Mouse (Mus musculus) myocyte (in vitro differentiated cells): ENCODE data around the gene Mad1l1. TPM values are rescaled to one million over a fixed set of nuclear protein-coding genes. Genes with fewer than 3 reads are reported as not detected.

Experiments
- H3K27me3 ChIP-seq: one replicate; pipeline ENCODE4 v1.6.1; 2011; ENCODE audit not compliant: control insufficient read depth, insufficient read depth, insufficient read length
- H3K36me3 ChIP-seq: one replicate; pipeline ENCODE4 v1.6.1; 2011; ENCODE audit not compliant: control insufficient read depth, insufficient read depth
- H3K4me2 ChIP-seq: one replicate; pipeline ENCODE4 v1.6.1; 2011; ENCODE audit warnings: low read depth, control low read depth
- H3K4me3 ChIP-seq: one replicate; pipeline ENCODE4 v1.5.1; 2011; ENCODE audit warnings: mild to moderate bottlenecking, control low read depth, moderate library complexity
- H3K79me2 ChIP-seq: one replicate; pipeline ENCODE4 v1.6.1; 2011; ENCODE audit not compliant: control insufficient read depth, insufficient read depth
- H3ac ChIP-seq: one replicate; pipeline ENCODE4 v1.6.1; 2011; ENCODE audit not compliant: control insufficient read depth, insufficient read length
- CEBPB ChIP-seq: IDR thresholded peaks from 2 replicates; pipeline ENCODE4 v1.6.1; 2011; ENCODE audit warnings: mild to moderate bottlenecking, moderate library complexity; ENCODE audit not compliant: poor library complexity, insufficient read depth, severe bottlenecking
- E2F4 ChIP-seq: IDR thresholded peaks from one replicate; pipeline ENCODE4 v1.6.1; 2011; ENCODE audit warnings: mild to moderate bottlenecking, control low read depth, moderate library complexity; ENCODE audit not compliant: insufficient read depth
- MAX ChIP-seq: IDR thresholded peaks from one replicate; pipeline ENCODE4 v1.6.1; 2011; ENCODE audit warnings: low read depth, mild to moderate bottlenecking, control low read depth
- MYOD1 ChIP-seq, 3 experiments: IDR thresholded peaks; one replicate each; pipeline ENCODE4 v1.6.1; 2011; ENCODE audit warnings: control low read depth in 2 of 3, low read depth in 2 of 3, mild to moderate bottlenecking in 2 of 3, moderate library complexity in 1 of 3; ENCODE audit not compliant: insufficient read length in 2 of 3, control insufficient read depth in 1 of 3
- MYOG ChIP-seq, 3 experiments: IDR thresholded peaks; one replicate each; pipeline ENCODE4 v1.6.1; 2011; ENCODE audit warnings: control low read depth in 2 of 3, low read depth in 2 of 3, mild to moderate bottlenecking in 2 of 3; ENCODE audit not compliant: insufficient read length in 2 of 3, control insufficient read depth in 1 of 3, insufficient read depth in 1 of 3
- POLR2A ChIP-seq: IDR thresholded peaks from one replicate; pipeline ENCODE4 v1.6.1; 2011; ENCODE audit warnings: low read depth, mild to moderate bottlenecking, control low read depth, moderate library complexity; ENCODE audit not compliant: insufficient read length
- POLR2AphosphoS2 ChIP-seq: IDR thresholded peaks from one replicate; pipeline ENCODE4 v1.6.1; 2011; ENCODE audit warnings: low read depth, control low read depth; ENCODE audit not compliant: insufficient read length
- REST ChIP-seq: IDR thresholded peaks from one replicate; pipeline ENCODE4 v1.6.1; 2011; ENCODE audit warnings: mild to moderate bottlenecking, control low read depth, moderate library complexity; ENCODE audit not compliant: insufficient read depth, insufficient read length
- SRF ChIP-seq: IDR thresholded peaks from one replicate; pipeline ENCODE4 v1.6.1; 2011; ENCODE audit warnings: low read depth; ENCODE audit not compliant: control insufficient read depth, insufficient read length
- TCF12 ChIP-seq: IDR thresholded peaks from one replicate; pipeline ENCODE4 v1.6.1; 2011; ENCODE audit warnings: mild to moderate bottlenecking, control low read depth; ENCODE audit not compliant: poor library complexity, insufficient read depth, severe bottlenecking
- TCF3 ChIP-seq: IDR thresholded peaks from one replicate; pipeline ENCODE4 v1.6.1; 2011; ENCODE audit warnings: low read depth, control low read depth; ENCODE audit not compliant: insufficient read length
- USF1 ChIP-seq: IDR thresholded peaks from one replicate; pipeline ENCODE4 v1.6.1; 2011; ENCODE audit warnings: low read depth, mild to moderate bottlenecking, control low read depth, moderate library complexity
- polyA plus RNA-seq: library from polyadenylated mRNA; unstranded; fragments of >200 nt; fragmentation: generic; extraction: Trizol; gene quantifications from one replicate; pipeline ENCODE4 v1.2.1, GENCODE M21; 2012; ENCODE audit warnings: missing spikeins

Mad1l1 gene
- polyA plus RNA-seq, 1 experiment, result 35.6 TPM

GRCm38 (mm10) chr5:140240235-140240634 lies 81.1 kb downstream of the Mad1l1 start:
- Histone ChIP-seq H3ac (no peak overlapping the region), H3K4me2 (no peak overlapping the region), H3K4me3 (no peak overlapping the region), H3K36me3 (no peaks in the 10 kb centered on the region), H3K79me2 (no peaks in the 10 kb centered on the region), H3K27me3 (no peaks in the 10 kb centered on the region)
- TF ChIP-seq TCF12 (no peak), MAX (no peak), POLR2A (no peak), REST (no peak), E2F4 (no peak), POLR2AphosphoS2 (no peak), TCF3 (no peak), MYOG (IDR thresholded peaks at IDR 0.05; ENCODE audit: control insufficient read depth in 1 of 3, insufficient read depth in 1 of 3, insufficient read length in 2 of 3, low read depth in 2 of 3) (no peak), MYOD1 (IDR thresholded peaks at IDR 0.05; ENCODE audit: control insufficient read depth in 1 of 3, insufficient read length in 2 of 3, low read depth in 2 of 3) (no peak), CEBPB (no peak), SRF (no peak), USF1 (no peak)

DNA sequence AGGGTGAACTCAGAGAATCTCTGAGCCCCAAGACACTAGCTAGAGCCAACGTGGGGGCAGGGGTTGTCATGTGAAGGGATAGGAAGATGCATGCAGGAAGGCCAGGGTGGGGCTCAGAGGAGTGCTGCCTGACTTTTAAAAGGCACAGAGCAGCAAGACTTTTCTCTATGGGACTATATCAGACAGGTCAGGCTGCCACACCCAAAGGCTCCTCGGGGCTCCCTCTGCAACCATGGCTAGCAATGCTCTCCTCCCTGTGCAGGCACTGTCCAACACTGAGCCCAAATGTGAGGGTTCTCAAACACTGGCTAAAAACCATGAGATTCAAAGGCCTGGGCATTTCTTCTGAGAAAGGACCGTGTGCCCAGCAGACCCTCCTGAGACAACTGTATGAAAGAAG lies 82.5 kb downstream of the Mad1l1 start:
- H3K79me2 ChIP-seq, result no peaks in the 10 kb centered on the region
- no peak for TF ChIP-seq TCF3
- TF ChIP-seq POLR2AphosphoS2, result no peak
- TF ChIP-seq REST, result no peak
- no peak for TF ChIP-seq POLR2A
- no peak for TF ChIP-seq USF1
- no peak for TF ChIP-seq MAX
- no peak for TF ChIP-seq CEBPB

DNA sequence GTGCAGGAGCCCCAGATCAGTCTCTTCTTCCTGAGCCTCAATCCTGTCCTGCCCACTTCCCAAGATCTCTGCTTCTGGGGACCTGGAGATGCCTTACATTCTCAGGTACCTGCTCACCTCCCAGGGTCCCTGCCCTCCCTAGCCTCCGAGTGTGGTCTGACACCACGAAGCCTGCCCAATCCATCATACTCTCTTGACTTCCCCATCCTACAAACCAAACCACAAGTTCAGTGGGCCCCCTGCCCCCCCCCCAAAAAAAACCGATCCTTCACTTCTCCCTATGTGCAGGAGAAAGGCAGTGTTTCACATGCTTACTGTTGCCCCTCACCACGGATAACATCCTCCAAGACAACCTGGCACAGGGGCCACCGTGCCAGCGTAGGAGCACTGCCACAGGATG lies 90.5 kb downstream of the Mad1l1 start:
- no peak overlapping the region for H3K4me3 ChIP-seq
- H3K27me3 ChIP-seq, result no peaks in the 10 kb centered on the region
- H3K79me2 ChIP-seq, result no peaks in the 10 kb centered on the region
- TF ChIP-seq SRF (no peak), MAX (no peak), E2F4 (no peak), TCF12 (no peak), POLR2A (no peak), CEBPB (no peak), USF1 (no peak), MYOD1 (IDR thresholded peaks at IDR 0.05; ENCODE audit: control insufficient read depth in 1 of 3, insufficient read length in 2 of 3, low read depth in 2 of 3) (no peak), TCF3 (no peak), POLR2AphosphoS2 (no peak), REST (no peak), MYOG (IDR thresholded peaks at IDR 0.05; ENCODE audit: control insufficient read depth in 1 of 3, insufficient read depth in 1 of 3, insufficient read length in 2 of 3, low read depth in 2 of 3) (no peak)
- no peak overlapping the region for H3ac ChIP-seq
- H3K4me2 ChIP-seq, result no peak overlapping the region
- no peaks in the 10 kb centered on the region for H3K36me3 ChIP-seq

More for the DNA sequence above, 82.5 kb downstream of the Mad1l1 start:
- Histone ChIP-seq H3K4me3 (no peak overlapping the region), H3K36me3 (no peaks in the 10 kb centered on the region), H3K4me2 (no peak overlapping the region), H3ac (no peak overlapping the region), H3K27me3 (no peaks in the 10 kb centered on the region)

DNA sequence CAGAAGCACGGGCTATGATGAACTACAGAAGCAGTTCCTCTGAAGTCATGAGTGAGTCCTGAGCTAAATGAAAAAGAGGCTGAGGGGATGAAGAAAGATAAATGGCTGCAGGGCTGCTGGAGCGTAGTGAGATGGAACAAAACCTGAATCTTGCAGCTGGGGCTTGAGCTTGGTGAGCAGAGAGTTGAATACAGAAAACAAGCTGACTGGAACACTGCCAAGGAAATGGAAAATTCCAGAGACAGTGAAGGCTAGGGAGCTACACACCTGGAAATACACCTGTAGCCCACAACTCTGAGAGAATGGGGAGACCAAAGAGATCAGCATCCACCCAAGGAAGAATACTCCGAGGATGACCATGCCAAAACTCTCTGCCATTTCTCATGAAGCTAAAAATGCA lies 93.0 kb downstream of the Mad1l1 start:
- Histone ChIP-seq H3ac (no peak overlapping the region), H3K4me2 (no peak overlapping the region), H3K4me3 (no peak overlapping the region), H3K27me3 (no peaks in the 10 kb centered on the region), H3K79me2 (no peaks in the 10 kb centered on the region), H3K36me3 (no peaks in the 10 kb centered on the region)
- TF ChIP-seq TCF12, result no peak
- no peak for TF ChIP-seq TCF3
- TF ChIP-seq USF1, result no peak
- no peak for TF ChIP-seq POLR2A
- TF ChIP-seq REST, result no peak
- TF ChIP-seq MAX, result no peak
- TF ChIP-seq CEBPB, result no peak
- TF ChIP-seq SRF, result no peak
- no peak for TF ChIP-seq MYOG (IDR thresholded peaks at IDR 0.05; ENCODE audit: control insufficient read depth in 1 of 3, insufficient read depth in 1 of 3, insufficient read length in 2 of 3, low read depth in 2 of 3)
- no peak for TF ChIP-seq POLR2AphosphoS2
- no peak for TF ChIP-seq E2F4
- no peak for TF ChIP-seq MYOD1 (IDR thresholded peaks at IDR 0.05; ENCODE audit: control insufficient read depth in 1 of 3, insufficient read length in 2 of 3, low read depth in 2 of 3)

DNA sequence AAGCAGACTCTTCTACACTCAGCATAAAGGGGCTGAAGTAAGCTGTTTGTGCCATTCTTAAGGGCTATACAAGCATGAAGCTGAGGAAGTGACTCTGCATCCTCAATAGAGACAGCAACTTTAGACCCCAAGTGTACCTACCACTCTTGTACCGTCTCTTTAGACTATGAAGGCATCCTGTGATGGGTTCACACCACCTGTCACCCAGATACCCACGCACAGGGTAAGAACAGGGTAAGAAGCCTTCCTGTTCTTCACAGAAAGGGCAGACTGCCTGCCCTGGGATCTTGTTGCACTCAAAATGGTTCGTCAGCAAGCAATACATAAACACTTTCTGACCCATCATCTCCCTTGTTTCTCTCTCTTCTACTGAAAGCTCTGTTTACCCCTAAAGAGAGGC lies 94.5 kb downstream of the Mad1l1 start:
- Histone ChIP-seq H3K4me3 (no peak overlapping the region), H3K36me3 (no peaks in the 10 kb centered on the region), H3K79me2 (no peaks in the 10 kb centered on the region), H3K4me2 (no peak overlapping the region), H3ac (no peak overlapping the region), H3K27me3 (no peaks in the 10 kb centered on the region)
- no peak for TF ChIP-seq CEBPB
- TF ChIP-seq MYOD1 (IDR thresholded peaks at IDR 0.05; ENCODE audit: control insufficient read depth in 1 of 3, insufficient read length in 2 of 3, low read depth in 2 of 3), result no peak
- TF ChIP-seq REST, result no peak
- no peak for TF ChIP-seq E2F4
- TF ChIP-seq SRF, result no peak
- no peak for TF ChIP-seq MYOG (IDR thresholded peaks at IDR 0.05; ENCODE audit: control insufficient read depth in 1 of 3, insufficient read depth in 1 of 3, insufficient read length in 2 of 3, low read depth in 2 of 3)
